Mouse (Mus musculus) MEL (cell line): Measurements from ENCODE around the gene Zkscan3. TPM values are rescaled to one million over a fixed set of nuclear protein-coding genes. Genes with fewer than 3 reads are reported as not detected.
A peak's percentile ranks its signal among the peaks of the same experiment; 100 is the strongest.

ENCODE experiments used
- DNase-seq: peaks from one replicate; pipeline ENCODE4 v3.0.0; 2011; ENCODE audit warnings: low read depth, low spot score
- H3K27ac ChIP-seq: 2 replicates; pipeline ENCODE4 v1.5.1; 2012; ENCODE audit warnings: low read depth, mild to moderate bottlenecking, control low read depth, low read length, moderate library complexity; ENCODE audit not compliant: control insufficient read depth
- H3K27me3 ChIP-seq, 2 experiments: fragments of 150-350 bp in 1 of 2; sonication (generic) in 1 of 2; 2 replicates each; pipeline ENCODE4 v1.6.1; 2012; ENCODE audit warnings: low read length in 2 of 2, mild to moderate bottlenecking in 2 of 2, improper control_type of control experiment in 1 of 2, moderate library complexity in 1 of 2; ENCODE audit not compliant: insufficient read depth in 2 of 2, control insufficient read depth in 1 of 2
- H3K36me3 ChIP-seq, 2 experiments: 2 replicates each; pipeline ENCODE4 v1.6.1; 2012 to 2014; ENCODE audit warnings: low read length in 2 of 2, improper control_type of control experiment in 1 of 2, inconsistent platforms in 1 of 2, mild to moderate bottlenecking in 1 of 2; ENCODE audit not compliant: insufficient read depth in 2 of 2, control insufficient read depth in 1 of 2
- H3K4me1 ChIP-seq, 2 experiments: fragments of 150-350 bp in 1 of 2; sonication (generic) in 1 of 2; 2 replicates each; pipeline ENCODE4 v1.6.1; 2012; ENCODE audit warnings: low read length in 2 of 2, improper control_type of control experiment in 1 of 2, mild to moderate bottlenecking in 1 of 2; ENCODE audit not compliant: insufficient read depth in 2 of 2, control insufficient read depth in 1 of 2
- H3K4me3 ChIP-seq, 2 experiments: fragments of 150-350 bp in 1 of 2; sonication (generic) in 1 of 2; 2 replicates each; pipeline ENCODE4 v1.5.1; 2012; ENCODE audit warnings: low read depth in 2 of 2, low read length in 2 of 2, mild to moderate bottlenecking in 2 of 2, moderate library complexity in 2 of 2, control low read depth in 1 of 2, improper control_type of control experiment in 1 of 2; ENCODE audit not compliant: control insufficient read depth in 1 of 2, insufficient read depth in 1 of 2
- H3K79me2 ChIP-seq: 2 replicates; pipeline ENCODE4 v1.6.1; 2012; ENCODE audit warnings: mild to moderate bottlenecking, low read length, moderate library complexity; ENCODE audit not compliant: control insufficient read depth, poor library complexity, insufficient read depth
- H3K9ac ChIP-seq: 2 replicates; pipeline ENCODE4 v1.6.1; 2012; ENCODE audit warnings: low read depth, mild to moderate bottlenecking, control low read depth, low read length, moderate library complexity; ENCODE audit not compliant: control insufficient read depth, poor library complexity, severe bottlenecking
- H3K9me3 ChIP-seq: fragments of 150-350 bp; sonication (generic); replicated peaks from 2 replicates; pipeline ENCODE4 v1.6.1; 2012; ENCODE audit warnings: mild to moderate bottlenecking, low read length, improper control_type of control experiment, moderate library complexity; ENCODE audit not compliant: insufficient read depth
- CHD1 ChIP-seq: IDR thresholded peaks from 2 replicates; pipeline ENCODE4 v1.6.1; 2012; ENCODE audit warnings: low read depth, mild to moderate bottlenecking, inconsistent platforms, low read length, improper control_type of control experiment
- CTCF ChIP-seq, 3 experiments: IDR thresholded peaks in 2 of 3; conservative IDR thresholded peaks in 1 of 3; 2 replicates each; pipeline ENCODE4 v1.5.1; 2011 to 2012; ENCODE audit warnings: low read length in 3 of 3, low read depth in 2 of 3, mild to moderate bottlenecking in 2 of 3, improper control_type of control experiment in 1 of 3, inconsistent platforms in 1 of 3, mixed read lengths in 1 of 3, moderate library complexity in 1 of 3; ENCODE audit not compliant: control insufficient read depth in 1 of 3, insufficient read depth in 1 of 3, poor library complexity in 1 of 3, severe bottlenecking in 1 of 3
- EP300 ChIP-seq, 2 experiments: IDR thresholded peaks; 2 replicates each; pipeline ENCODE4 v1.6.1; 2011; ENCODE audit warnings: improper control_type of control experiment in 2 of 2, low read length in 2 of 2, low read depth in 1 of 2, mild to moderate bottlenecking in 1 of 2
- GABPA ChIP-seq: IDR thresholded peaks from 2 replicates; pipeline ENCODE4 v1.6.1; 2012; ENCODE audit warnings: low read depth, mild to moderate bottlenecking, inconsistent platforms, low read length, improper control_type of control experiment, moderate library complexity
- GATA1 ChIP-seq: IDR thresholded peaks from 2 replicates; pipeline ENCODE4 v1.6.1; 2011; ENCODE audit warnings: low read depth, low read length, improper control_type of control experiment
- HCFC1 ChIP-seq: IDR thresholded peaks from 2 replicates; pipeline ENCODE4 v1.6.1; 2012; ENCODE audit warnings: low read depth, mild to moderate bottlenecking, inconsistent platforms, low read length, improper control_type of control experiment, moderate library complexity
- JUND ChIP-seq: IDR thresholded peaks from 2 replicates; pipeline ENCODE4 v1.6.1; 2011; ENCODE audit warnings: low read depth, mild to moderate bottlenecking, improper control_type of control experiment, low read length
- MAFK ChIP-seq: IDR thresholded peaks from 2 replicates; pipeline ENCODE4 v1.6.1; 2011; ENCODE audit warnings: low read depth, mild to moderate bottlenecking, low read length, improper control_type of control experiment, borderline replicate concordance
- MAX ChIP-seq: IDR thresholded peaks from 2 replicates; pipeline ENCODE4 v1.6.1; 2011; ENCODE audit warnings: low read length, improper control_type of control experiment
- MAZ ChIP-seq: IDR thresholded peaks from 2 replicates; pipeline ENCODE4 v1.6.1; 2012; ENCODE audit warnings: low read depth, mild to moderate bottlenecking, inconsistent platforms, low read length, improper control_type of control experiment
- MYB ChIP-seq: IDR thresholded peaks from 2 replicates; pipeline ENCODE4 v1.6.1; 2011; ENCODE audit warnings: mild to moderate bottlenecking, low read depth, low read length, improper control_type of control experiment
- MYC ChIP-seq: IDR thresholded peaks from 2 replicates; pipeline ENCODE4 v1.6.1; 2011; ENCODE audit warnings: low read depth, mild to moderate bottlenecking, low read length, improper control_type of control experiment, moderate library complexity
- NRF1 ChIP-seq: IDR thresholded peaks from 2 replicates; pipeline ENCODE4 v1.6.1; 2014; ENCODE audit warnings: low read depth, mild to moderate bottlenecking, inconsistent platforms, low read length, improper control_type of control experiment, moderate library complexity; ENCODE audit not compliant: poor library complexity, insufficient read depth, severe bottlenecking
- POLR2AphosphoS2 ChIP-seq: IDR thresholded peaks from 2 replicates; pipeline ENCODE4 v1.6.1; 2011; ENCODE audit warnings: low read length, improper control_type of control experiment
- RCOR1 ChIP-seq: IDR thresholded peaks from 2 replicates; pipeline ENCODE4 v1.6.1; 2012; ENCODE audit warnings: low read depth, mild to moderate bottlenecking, inconsistent platforms, low read length, improper control_type of control experiment
- SIN3A ChIP-seq: IDR thresholded peaks from 2 replicates; pipeline ENCODE4 v1.6.1; 2012; ENCODE audit warnings: low read length, improper control_type of control experiment, inconsistent platforms
- TAL1 ChIP-seq: IDR thresholded peaks from 2 replicates; pipeline ENCODE4 v1.6.1; 2012; ENCODE audit warnings: mild to moderate bottlenecking, inconsistent platforms, low read length, moderate library complexity, mixed read lengths
- UBTF ChIP-seq: IDR thresholded peaks from 2 replicates; pipeline ENCODE4 v1.6.1; 2012; ENCODE audit warnings: low read depth, mild to moderate bottlenecking, inconsistent platforms, low read length, improper control_type of control experiment, moderate library complexity, borderline replicate concordance; ENCODE audit not compliant: insufficient read depth
- USF1 ChIP-seq: IDR thresholded peaks from 2 replicates; pipeline ENCODE4 v1.6.1; 2014; ENCODE audit warnings: low read depth, mild to moderate bottlenecking, inconsistent platforms, low read length, improper control_type of control experiment, moderate library complexity
- USF2 ChIP-seq, 2 experiments: IDR thresholded peaks; 2 replicates each; pipeline ENCODE4 v1.6.1; 2011 to 2012; ENCODE audit warnings: improper control_type of control experiment in 2 of 2, low read length in 2 of 2, borderline replicate concordance in 1 of 2, inconsistent platforms in 1 of 2, low read depth in 1 of 2, mild to moderate bottlenecking in 1 of 2; ENCODE audit not compliant: insufficient read depth in 1 of 2
- ZC3H11A ChIP-seq: IDR thresholded peaks from 2 replicates; pipeline ENCODE4 v1.6.1; 2012; ENCODE audit warnings: low read depth, mild to moderate bottlenecking, inconsistent platforms, low read length, improper control_type of control experiment
- ZKSCAN1 ChIP-seq: IDR thresholded peaks from 2 replicates; pipeline ENCODE4 v1.6.1; 2012; ENCODE audit warnings: low read depth, mild to moderate bottlenecking, inconsistent platforms, low read length, improper control_type of control experiment, moderate library complexity
- ZMIZ1 ChIP-seq: IDR thresholded peaks from 2 replicates; pipeline ENCODE4 v1.6.1; 2012; ENCODE audit warnings: low read depth, mild to moderate bottlenecking, inconsistent platforms, low read length, improper control_type of control experiment, moderate library complexity
- ZNF384 ChIP-seq: IDR thresholded peaks from 2 replicates; pipeline ENCODE4 v1.6.1; 2012; ENCODE audit warnings: low read depth, mild to moderate bottlenecking, inconsistent platforms, low read length, improper control_type of control experiment
- polyA plus RNA-seq, 2 experiments: library from polyadenylated mRNA; stranded (reverse) in 1 of 2; unstranded in 1 of 2; fragments of >175 nt in 1 of 2; fragments of >200 nt in 1 of 2; gene quantifications; 2 replicates each; pipeline versions ENCODE4 v1.2.1 to v1.2.4; 2012; ENCODE audit warnings: low replicate concordance in 2 of 2, low read depth in 1 of 2; ENCODE audit not compliant: insufficient read length in 2 of 2, insufficient read depth in 1 of 2, missing spikeins in 1 of 2
- total RNA-seq: library from RNA; depleted of rRNA; stranded (reverse); fragments of 300-350 nt; gene quantifications from 2 replicates; pipeline ENCODE4 v1.2.3, GENCODE M21; 2012

Zkscan3 gene
- total and polyA plus RNA-seq, 3 experiments = 17.1 to 17.8 TPM; not detected in 1

- peaks cover 5 to 8% of the 10 kb centered on the region in 2 experiments; a peak in 3 of 4 replicates for H3K4me1 ChIP-seq
- no peak overlapping the region for H3K9ac ChIP-seq
- H3K27me3 ChIP-seq = no peaks in the 10 kb centered on the region
- no peaks in the 10 kb centered on the region for H3K9me3 ChIP-seq
- TF ChIP-seq ZKSCAN1 (no peak), MYB (no peak), POLR2AphosphoS2 (no peak), ZMIZ1 (no peak), USF1 (no peak), RCOR1 (no peak), NRF1 (no peak), GABPA (no peak), ZC3H11A (no peak), MYC (no peak), TAL1 (no peak), ZNF384 (no peak), USF2 (IDR thresholded peaks at IDR 0.05; ENCODE audit: borderline replicate concordance in 1 of 2, insufficient read depth in 1 of 2, low read depth in 1 of 2, low read length in 2 of 2) (no peak), MAX (no peak), CHD1 (no peak), HCFC1 (no peak), UBTF (no peak)
- no peak overlapping the region for H3K4me3 ChIP-seq
- no peak overlapping the region for H3K27ac ChIP-seq
- peaks cover 0 to 41% of the 10 kb centered on the region in 2 experiments; a peak in 3 of 4 replicates for H3K36me3 ChIP-seq
- no peak for DNase-seq
- H3K79me2 ChIP-seq = peaks cover 2% of the 10 kb centered on the region
These were observed 35.9 kb downstream of the Zkscan3 start for GRCm38 (mm10) chr13:21366635-21367034.

GRCm38 (mm10) chr13:21363719-21364118 is 38.8 kb downstream of the Zkscan3 start:
- no peaks in the 10 kb centered on the region; a peak in 1 of 4 replicates for H3K27me3 ChIP-seq
- H3K4me1 ChIP-seq = peaks cover 5% of the 10 kb centered on the region in 2 experiments; a peak in 3 of 4 replicates
- H3K36me3 ChIP-seq = peaks cover 0 to 31% of the 10 kb centered on the region in 2 experiments; a peak in 2 of 4 replicates
- DNase-seq = no peak
- H3K27ac ChIP-seq = no peak overlapping the region
- H3K4me3 ChIP-seq = peak overlapping the region in 1 of 2 experiments; percentile 75; a peak in 1 of 4 replicates
- H3K9me3 ChIP-seq = no peaks in the 10 kb centered on the region
- no peak for TF ChIP-seq JUND
- TF ChIP-seq GATA1 = no peak
- no peak for TF ChIP-seq MAZ
- no peak for TF ChIP-seq TAL1
- no peak for TF ChIP-seq POLR2AphosphoS2
- TF ChIP-seq SIN3A = no peak
- TF ChIP-seq NRF1 = no peak
- no peak for TF ChIP-seq CTCF (IDR thresholded peaks at IDR 0.05 in 2 of 3, conservative IDR thresholded peaks at IDR 0.05 in 1 of 3; ENCODE audit: control insufficient read depth in 1 of 3, insufficient read depth in 1 of 3, low read depth in 2 of 3, low read length in 3 of 3, poor library complexity in 1 of 3, severe bottlenecking in 1 of 3)
- no peak for TF ChIP-seq MAFK
- no peak for TF ChIP-seq EP300 (IDR thresholded peaks at IDR 0.05; ENCODE audit: low read depth in 1 of 2, low read length in 2 of 2)
- TF ChIP-seq, all 39 proteins: peak for 0
- Histone ChIP-seq H3K79me2 (peaks cover 2% of the 10 kb centered on the region), H3K9ac (no peak overlapping the region)
